In the genomic region with DNA sequence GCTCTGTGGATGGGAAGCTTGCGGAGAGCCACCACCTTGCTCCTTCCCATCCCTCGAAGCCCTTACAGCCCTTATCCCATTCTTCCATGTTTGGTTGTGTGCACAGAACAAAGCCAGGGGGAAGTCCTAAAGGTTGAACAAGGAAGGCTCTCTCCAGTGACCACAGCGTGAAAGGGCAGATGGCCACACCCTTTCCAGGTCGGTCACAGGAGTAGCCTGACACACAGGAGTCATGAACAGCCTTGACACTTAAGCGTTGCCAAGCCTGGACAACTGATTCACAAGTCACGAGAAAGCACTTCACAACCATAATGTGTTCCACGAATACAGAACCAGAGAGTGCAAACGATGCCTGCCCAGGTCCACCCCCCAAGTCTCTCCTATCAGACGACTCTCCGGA, we compare ENCODE assay signal across 32 mouse cellular contexts. TPM values are rescaled to one million over a fixed set of nuclear protein-coding genes. Genes with fewer than 3 reads are reported as not detected.
DNase-seq lines count a peak whose midpoint lies in the region; ATAC-seq and TF ChIP-seq lines count a peak whose summit lies in the region.
"Had no signal": no experiment of that assay in that cellular context is flagged by ENCODE, and none has a peak within 500 bp of the region (broad histone marks: within the 10 kb centered on the region; RNA-seq: fewer than 3 reads in every experiment).

No protein-coding gene starts in this region.

- ATAC-seq in inflammation-experienced regulatory T-cells, adult 6 months = no peak
- ATAC-seq: activated CD4-positive, CD25-positive, alpha-beta regulatory T cell, adult 4 months; forebrain, embryonic 15.5 days; hindbrain, embryonic 16.5 days had no signal

- H3K4me3 ChIP-seq in layer of hippocampus, adult 2 months = no peak overlapping the region
- H3K4me3 ChIP-seq: embryonic facial prominence, embryonic 10.5 days; embryonic facial prominence, embryonic 13.5 days; erythroblast, embryonic 14.5 days; forebrain, embryonic 12.5 days; forebrain, embryonic 15.5 days; heart, embryonic 12.5 days; heart, embryonic 15.5 days; hindbrain, embryonic 10.5 days had no signal

- H3K27ac ChIP-seq in layer of hippocampus, adult 2 months = peak overlapping the region; percentile 51; the same call in 1 of the 2 replicates
- H3K27ac ChIP-seq: embryonic facial prominence, embryonic 10.5 days; embryonic facial prominence, embryonic 13.5 days; forebrain, embryonic 12.5 days; forebrain, embryonic 15.5 days; heart, embryonic 15.5 days; hindbrain, embryonic 10.5 days had no signal

- peak; percentile 18 for DNase-seq in cerebellum, adult 9-11 months
- DNase-seq in cerebellum, adult 11 months = no peak
- DNase-seq in layer of hippocampus, adult 2 months (ENCODE audit: low spot score in 2 of 2) = no peak
- no peak for DNase-seq in layer of hippocampus, postnatal 10 days (ENCODE audit: low spot score in 2 of 2)
- peak; percentile 60 for DNase-seq in lung, postnatal 36 days
- DNase-seq in lung, postnatal 14 days = no peak
- DNase-seq: adrenal gland, adult 8-10 months; adrenal gland, postnatal 25 days; cerebellum, adult 18-20 months; cerebellum, adult 9-10 months; cerebellum, postnatal 25 days; embryo, embryonic 11 days; gastrocnemius, postnatal 25 days; heart, adult 18-20 months; heart, postnatal 10 days; heart, postnatal 36 days had no signal

- TF ChIP-seq CTCF in layer of hippocampus, adult 2 months (conservative IDR thresholded peaks at IDR 0.05) = no peak

RNA-seq across cellular contexts. Expression of gene Grk3, which starts 3.7 kb away (rescaled TPM):
- 10 to 100 TPM; 80.3 to 84.6 TPM for total RNA-seq in layer of hippocampus, adult 2 months (2021)
- total RNA-seq in layer of hippocampus, postnatal 10 days (2021) = 10 to 100 TPM; 63.3 to 73.1 TPM
- under 1 TPM; 0.36 to 0.59 (median 0.50) TPM for polyA plus RNA-seq in inflammation-experienced regulatory T-cells, adult 6 months (2017; shearing (Covaris generic))
- polyA plus RNA-seq: activated CD4-positive, CD25-positive, alpha-beta regulatory T cell, adult 4 months had no signal

RNA-seq across cellular contexts. Expression of gene Crybb2, which starts 58.0 kb away (rescaled TPM):
- total RNA-seq in layer of hippocampus, adult 2 months (2021) = not detected
- total RNA-seq in layer of hippocampus, postnatal 10 days (2021) = not detected
- polyA plus RNA-seq in inflammation-experienced regulatory T-cells, adult 6 months (2017; shearing (Covaris generic)) = not detected
- total RNA-seq: adrenal gland, adult 8-10 months; adrenal gland, postnatal 25 days; common myeloid progenitor, adult 5-6 weeks; ES-E14; gastrocnemius, adult 8-10 months; gastrocnemius, postnatal 25 days; heart, adult 18-20 months; heart, postnatal 10 days; heart, postnatal 36 days had no signal
- polyA plus RNA-seq: activated CD4-positive, CD25-positive, alpha-beta regulatory T cell, adult 4 months; brain, embryonic 14.5 days; embryonic facial prominence, embryonic 10.5 days; embryonic facial prominence, embryonic 13.5 days; erythroblast, embryonic 14.5 days; forebrain, embryonic 12.5 days; forebrain, embryonic 15.5 days; gonadal fat pad, adult 2 months; heart, embryonic 12.5 days; heart, embryonic 15.5 days; hindbrain, embryonic 10.5 days; hindbrain, embryonic 16.5 days had no signal

Comparison
In these comparisons a context has a peak if more than half of its experiments do, and no peak if none do; other contexts are left out.
1. DNase-seq: peak in cerebellum, adult 9-11 months (single experiment) and lung, postnatal 36 days (single experiment); none in cerebellum, adult 11 months (single experiment), layer of hippocampus, adult 2 months (0 of 2), layer of hippocampus, postnatal 10 days (0 of 2) and lung, postnatal 14 days (single experiment).